Mouse (Mus musculus): ENCODE results near the gene Orm1. TPM values are rescaled to one million over a fixed set of nuclear protein-coding genes. Genes with fewer than 3 reads are reported as not detected.

Gene Orm1
- total and polyA plus RNA-seq, 3 experiments: not detected

DNA sequence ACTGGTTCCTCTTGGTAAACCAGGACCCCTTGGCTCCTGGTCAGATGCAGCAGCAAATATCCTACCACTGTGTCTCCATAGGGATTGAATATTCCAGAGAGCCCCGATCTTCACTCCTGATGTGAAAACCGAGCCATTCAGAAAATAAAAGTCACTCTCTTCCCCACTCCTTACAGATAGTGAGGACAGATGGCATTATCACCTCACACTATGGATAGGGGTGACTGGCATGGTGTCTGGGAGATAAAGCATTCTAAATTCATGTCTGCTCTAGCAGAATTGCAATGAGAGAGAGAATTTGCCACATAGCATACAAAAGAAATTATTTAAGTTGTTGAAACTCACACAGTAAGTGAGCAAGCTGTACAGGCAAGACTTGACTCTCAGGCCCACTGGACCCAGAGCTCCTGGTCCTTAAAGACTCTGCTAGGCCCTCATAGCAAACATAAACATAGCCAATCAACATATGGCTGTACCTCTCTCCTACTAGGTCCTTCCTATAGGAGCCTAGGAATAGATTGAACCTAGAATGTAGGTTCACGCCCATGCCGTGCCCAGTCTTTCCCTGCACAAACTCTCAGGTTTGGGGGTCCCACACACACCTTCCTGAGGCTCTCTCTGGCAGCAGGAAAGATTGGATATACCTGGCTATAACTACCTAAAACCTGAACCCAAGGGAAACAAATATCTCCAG is 38.5 kb downstream of the Orm1 start:
- Histone ChIP-seq H3K4me3 (ENCODE audit: control insufficient read depth in 1 of 2, insufficient read depth in 1 of 2, low read depth in 2 of 2, low read length in 2 of 2) (no peak overlapping the region), H3K9ac (ENCODE audit: control insufficient read depth, low read depth, low read length, poor library complexity, severe bottlenecking) (peak overlapping the region; percentile 25; the same call in 1 of the 2 replicates), H3K36me3 (ENCODE audit: control insufficient read depth in 1 of 2, insufficient read depth in 2 of 2, low read length in 2 of 2) (peaks cover 0 to 39% of the 10 kb centered on the region in 2 experiments; a peak in 3 of 4 replicates), H3K27ac (ENCODE audit: control insufficient read depth, low read depth, low read length) (peak overlapping the region; percentile 49), H3K27me3 (ENCODE audit: control insufficient read depth in 1 of 2, insufficient read depth in 2 of 2, low read length in 2 of 2) (no peaks in the 10 kb centered on the region), H3K9me3 (replicated peaks; ENCODE audit: insufficient read depth, low read length) (no peaks in the 10 kb centered on the region), H3K79me2 (ENCODE audit: control insufficient read depth, insufficient read depth, low read length, poor library complexity) (no peaks in the 10 kb centered on the region), H3K4me1 (ENCODE audit: control insufficient read depth in 1 of 2, insufficient read depth in 2 of 2, low read length in 2 of 2) (peaks cover 27 to 37% of the 10 kb centered on the region in 2 experiments)
- DNase-seq (ENCODE audit: low read depth, low spot score): peak; percentile 24
- TF ChIP-seq SIN3A (IDR thresholded peaks at IDR 0.05; ENCODE audit: low read length) (no peak), USF1 (IDR thresholded peaks at IDR 0.05; ENCODE audit: low read depth, low read length) (no peak), MXI1 (IDR thresholded peaks at IDR 0.05; ENCODE audit: low read depth, low read length) (no peak), USF2 (IDR thresholded peaks at IDR 0.05; ENCODE audit: borderline replicate concordance in 1 of 2, insufficient read depth in 1 of 2, low read depth in 1 of 2, low read length in 2 of 2) (no peak), MEF2A (IDR thresholded peaks at IDR 0.05; ENCODE audit: extremely low read depth, insufficient replicate concordance, low read depth, low read length, poor library complexity, severe bottlenecking) (no peak), MAX (IDR thresholded peaks at IDR 0.05; ENCODE audit: low read length) (no peak), GATA1 (IDR thresholded peaks at IDR 0.05; ENCODE audit: low read depth, low read length) (peak; percentile 76), MYB (IDR thresholded peaks at IDR 0.05; ENCODE audit: low read depth, low read length) (no peak), HCFC1 (IDR thresholded peaks at IDR 0.05; ENCODE audit: low read depth, low read length) (no peak), NELFE (IDR thresholded peaks at IDR 0.05; ENCODE audit: low read depth, low read length) (no peak), CHD1 (IDR thresholded peaks at IDR 0.05; ENCODE audit: low read depth, low read length) (no peak), POLR2A (IDR thresholded peaks at IDR 0.05; ENCODE audit: control insufficient read depth in 1 of 2, insufficient read depth in 1 of 2, low read depth in 1 of 2, low read length in 2 of 2, poor library complexity in 1 of 2) (no peak), ZNF384 (IDR thresholded peaks at IDR 0.05; ENCODE audit: low read depth, low read length) (no peak), ZC3H11A (IDR thresholded peaks at IDR 0.05; ENCODE audit: low read depth, low read length) (no peak), TAL1 (IDR thresholded peaks at IDR 0.05; ENCODE audit: low read length) (peak; percentile 32), MAFK (IDR thresholded peaks at IDR 0.05; ENCODE audit: borderline replicate concordance, low read depth, low read length) (no peak), RCOR1 (IDR thresholded peaks at IDR 0.05; ENCODE audit: low read depth, low read length) (no peak), BHLHE40 (IDR thresholded peaks at IDR 0.05; ENCODE audit: borderline replicate concordance, low read depth, low read length) (0 out of 2 replicates have a peak, but pooled peaks have one; percentile 16), SMC3 (IDR thresholded peaks at IDR 0.05; ENCODE audit: low read depth, low read length) (no peak), MYC (IDR thresholded peaks at IDR 0.05; ENCODE audit: low read depth, low read length) (no peak), ELF1 (IDR thresholded peaks at IDR 0.05; ENCODE audit: low read depth, low read length) (no peak), ZMIZ1 (IDR thresholded peaks at IDR 0.05; ENCODE audit: low read depth, low read length) (no peak), CTCF (IDR thresholded peaks at IDR 0.05 in 2 of 3, conservative IDR thresholded peaks at IDR 0.05 in 1 of 3; ENCODE audit: control insufficient read depth in 1 of 3, insufficient read depth in 1 of 3, low read depth in 2 of 3, low read length in 3 of 3, poor library complexity in 1 of 3, severe bottlenecking in 1 of 3) (no peak), MAZ (IDR thresholded peaks at IDR 0.05; ENCODE audit: low read depth, low read length) (no peak), CHD2 (IDR thresholded peaks at IDR 0.05; ENCODE audit: low read length) (no peak), TCF12 (IDR thresholded peaks at IDR 0.05; ENCODE audit: low read depth, low read length) (peak; percentile 78), E2F4 (IDR thresholded peaks at IDR 0.05; ENCODE audit: borderline replicate concordance, low read depth, low read length) (no peak), NRF1 (IDR thresholded peaks at IDR 0.05; ENCODE audit: insufficient read depth, low read depth, low read length, poor library complexity, severe bottlenecking) (no peak), JUND (IDR thresholded peaks at IDR 0.05; ENCODE audit: low read depth, low read length) (no peak), GABPA (IDR thresholded peaks at IDR 0.05; ENCODE audit: low read depth, low read length) (no peak), POLR2AphosphoS5 (IDR thresholded peaks at IDR 0.05; ENCODE audit: borderline replicate concordance, low read depth, low read length) (no peak), POLR2AphosphoS2 (IDR thresholded peaks at IDR 0.05; ENCODE audit: low read length) (no peak), KAT2A (conservative IDR thresholded peaks at IDR 0.05; ENCODE audit: low read depth, low read length) (no peak), ZKSCAN1 (IDR thresholded peaks at IDR 0.05; ENCODE audit: low read depth, low read length) (no peak), EP300 (IDR thresholded peaks at IDR 0.05; ENCODE audit: low read depth in 1 of 2, low read length in 2 of 2) (peak; percentile 75 to 79), UBTF (IDR thresholded peaks at IDR 0.05; ENCODE audit: borderline replicate concordance, insufficient read depth, low read depth, low read length) (no peak), RAD21 (IDR thresholded peaks at IDR 0.05; ENCODE audit: low read depth, low read length) (no peak)
